ENCODE assay signal across 18 mouse cellular contexts in genomic region chr4:149164150-149164549, GRCm38 (mm10). TPM values are rescaled to one million over a fixed set of nuclear protein-coding genes. Genes with fewer than 3 reads are reported as not detected.
DNase-seq lines count a peak whose midpoint lies in the region; ATAC-seq and TF ChIP-seq lines count a peak whose summit lies in the region.
"Had no signal": no experiment of that assay in that cellular context is flagged by ENCODE, and none has a peak within 500 bp of the region (broad histone marks: within the 10 kb centered on the region; RNA-seq: fewer than 3 reads in every experiment).

No protein-coding gene starts in this region.

- no peaks in the 10 kb centered on the region for H3K27me3 ChIP-seq in liver, embryonic 15.5 days
- H3K27me3 ChIP-seq in liver, embryonic 11.5 days (replicated peaks; ENCODE audit: control insufficient read depth, insufficient read depth, low read length): no peaks in the 10 kb centered on the region
- H3K27me3 ChIP-seq in stomach, embryonic 15.5 days (replicated peaks): no peaks in the 10 kb centered on the region
- H3K27me3 ChIP-seq: heart, embryonic 15.5 days; hindbrain, embryonic 13.5 days; kidney, embryonic 15.5 days; lung, embryonic 15.5 days had no signal

- DNase-seq in gastrocnemius, adult 2 months: no peak
- no peak for DNase-seq in gastrocnemius, postnatal 10 days
- DNase-seq in liver, embryonic 11.5 days (ENCODE audit: low spot score): no peak
- no peak for DNase-seq in retina, postnatal 1 day
- DNase-seq in frontal cortex, postnatal 14 days (ENCODE audit: low spot score in 2 of 2): no peak
- DNase-seq: adrenal gland, postnatal 36 days; cerebellum, adult 2 months; embryo, embryonic 11 days; thymus, postnatal 4 days had no signal

- H3K9ac ChIP-seq in liver, embryonic 15.5 days: no peak overlapping the region
- no peak overlapping the region for H3K9ac ChIP-seq in liver, embryonic 11.5 days (ENCODE audit: low read depth, low read length)
- no peak overlapping the region for H3K9ac ChIP-seq in stomach, embryonic 15.5 days
- H3K9ac ChIP-seq: heart, embryonic 15.5 days; hindbrain, embryonic 13.5 days; kidney, embryonic 15.5 days; lung, embryonic 15.5 days had no signal

- no peak for ATAC-seq in liver, embryonic 15.5 days (ENCODE audit: insufficient read depth)
- ATAC-seq in liver, embryonic 11.5 days (replicated peaks; ENCODE audit: low FRiP score): no peak
- no peak for ATAC-seq in stomach, embryonic 15.5 days (ENCODE audit: insufficient read depth, low FRiP score, low read depth)
- ATAC-seq: activated CD4-positive, CD25-positive, alpha-beta regulatory T cell, adult 4 months had no signal

- peaks cover 56% of the 10 kb centered on the region for H3K4me1 ChIP-seq in liver, embryonic 15.5 days (replicated peaks)
- H3K4me1 ChIP-seq in liver, embryonic 11.5 days (replicated peaks; ENCODE audit: control insufficient read depth, insufficient read depth, low read length): peaks cover 6% of the 10 kb centered on the region
- peaks cover 10% of the 10 kb centered on the region for H3K4me1 ChIP-seq in bone marrow, adult 2 months (ENCODE audit: control insufficient read depth, insufficient read depth, low read length)
- peaks cover 14% of the 10 kb centered on the region for H3K4me1 ChIP-seq in stomach, embryonic 15.5 days

- no peak for TF ChIP-seq POLR2A in bone marrow, adult 2 months (IDR thresholded peaks at IDR 0.05; ENCODE audit: borderline replicate concordance, control insufficient read depth, low read depth, low read length)

- intact Hi-C loops in gastrocnemius, adult 2 months (cut with DNase I): no loop called here

- no peak overlapping the region for H3K4me3 ChIP-seq in gastrocnemius, adult 2 months
- no peak overlapping the region for H3K4me3 ChIP-seq in liver, embryonic 15.5 days (replicated peaks)
- H3K4me3 ChIP-seq in liver, embryonic 11.5 days (ENCODE audit: low read depth, low read length): no peak overlapping the region
- peak overlapping the region; percentile 57 for H3K4me3 ChIP-seq in bone marrow, adult 2 months (replicated peaks; ENCODE audit: control insufficient read depth, low read depth, low read length)
- no peak overlapping the region; the same call in 1 of the 2 replicates for H3K4me3 ChIP-seq in stomach, embryonic 15.5 days (replicated peaks)
- H3K4me3 ChIP-seq: erythroblast, embryonic 14.5 days; heart, embryonic 15.5 days; hindbrain, embryonic 13.5 days; kidney, embryonic 15.5 days; lung, embryonic 15.5 days had no signal

- H3K36me3 ChIP-seq in liver, embryonic 15.5 days (replicated peaks): peaks cover 33% of the 10 kb centered on the region
- H3K36me3 ChIP-seq in liver, embryonic 11.5 days (ENCODE audit: control insufficient read depth, insufficient read depth, low read length): peaks cover 16% of the 10 kb centered on the region; the same call in 1 of the 2 replicates
- peaks cover 30% of the 10 kb centered on the region for H3K36me3 ChIP-seq in stomach, embryonic 15.5 days

- 55% methylated on average over 5 of the region's 5 CpGs for WGBS in liver, embryonic 15.5 days (ENCODE audit: insufficient replicate concordance)
- 73% methylated on average over 5 of the region's 5 CpGs for WGBS in liver, embryonic 11.5 days
- 44% methylated on average over 5 of the region's 5 CpGs for WGBS in bone marrow, adult 2 months
- 58% methylated on average over 5 of the region's 5 CpGs for WGBS in stomach, embryonic 15.5 days

- H3K9me3 ChIP-seq in liver, embryonic 15.5 days (replicated peaks): no peaks in the 10 kb centered on the region
- no peaks in the 10 kb centered on the region for H3K9me3 ChIP-seq in liver, embryonic 11.5 days (ENCODE audit: control insufficient read depth, low read length)
- no peaks in the 10 kb centered on the region for H3K9me3 ChIP-seq in stomach, embryonic 15.5 days
- H3K9me3 ChIP-seq: heart, embryonic 15.5 days; hindbrain, embryonic 13.5 days; kidney, embryonic 15.5 days; lung, embryonic 15.5 days had no signal

- H3K27ac ChIP-seq in gastrocnemius, adult 2 months: no peak overlapping the region
- no peak overlapping the region for H3K27ac ChIP-seq in liver, embryonic 15.5 days (replicated peaks)
- H3K27ac ChIP-seq in liver, embryonic 11.5 days (ENCODE audit: low read depth, low read length): no peak overlapping the region
- no peak overlapping the region for H3K27ac ChIP-seq in bone marrow, adult 2 months (ENCODE audit: control insufficient read depth, insufficient read depth, low read depth, low read length, poor library complexity)
- H3K27ac ChIP-seq in stomach, embryonic 15.5 days: no peak overlapping the region
- H3K27ac ChIP-seq: heart, embryonic 15.5 days; hindbrain, embryonic 13.5 days; kidney, embryonic 15.5 days; lung, embryonic 15.5 days had no signal

- peak overlapping the region; percentile 17; the same call in 1 of the 2 replicates for H3K4me2 ChIP-seq in liver, embryonic 15.5 days
- H3K4me2 ChIP-seq in liver, embryonic 11.5 days: no peak overlapping the region
- peak overlapping the region; percentile 23; the same call in 1 of the 2 replicates for H3K4me2 ChIP-seq in stomach, embryonic 15.5 days
- H3K4me2 ChIP-seq: heart, embryonic 15.5 days; hindbrain, embryonic 13.5 days; kidney, embryonic 15.5 days; lung, embryonic 15.5 days had no signal

- peak; percentile 14; the same call in 1 of the 2 replicates for TF ChIP-seq CTCF in gastrocnemius, adult 2 months (IDR thresholded peaks at IDR 0.05)
- no peak for TF ChIP-seq CTCF in bone marrow, adult 2 months (IDR thresholded peaks at IDR 0.05; ENCODE audit: control insufficient read depth, insufficient read depth, low read length)

RNA-seq across cellular contexts. Expression of gene Pgd, which starts 2.4 kb away (rescaled TPM):
- 10 to 100 TPM; 14.4 to 19.1 TPM for total RNA-seq in gastrocnemius, adult 2 months (2021)
- 10 to 100 TPM; 27.1 to 31.3 TPM for total RNA-seq in gastrocnemius, postnatal 10 days (2021)
- polyA plus RNA-seq in liver, embryonic 15.5 days (2015; fragmentation: Nextera tagmentation; extraction: Ambion mirVana): 73.5 and 73.9 TPM in 2 replicates
- 49.9 and 57.3 TPM in 2 replicates for polyA plus RNA-seq in liver, embryonic 11.5 days (2014; fragmentation: Nextera tagmentation; extraction: Ambion mirVana)
- polyA plus RNA-seq in bone marrow, adult 2 months (2011; ENCODE audit: insufficient read depth, insufficient read length, low replicate concordance, missing spikeins): 68.6 and 170 TPM in 2 replicates
- polyA plus RNA-seq in stomach, embryonic 15.5 days (2015; fragmentation: Nextera tagmentation; extraction: Ambion mirVana): 166 and 178 TPM in 2 replicates

RNA-seq across cellular contexts. Expression of gene Cenps, which starts 26.7 kb away (rescaled TPM):
- 1 to 10 TPM; 6.5 to 7.0 TPM for total RNA-seq in gastrocnemius, adult 2 months (2021)
- 10 to 100 TPM in 1 of 2 experiments, 1 to 10 TPM in 1; 8.8 to 10.7 TPM for total RNA-seq in gastrocnemius, postnatal 10 days (2021)
- 9.8 and 12.4 TPM in 2 replicates for polyA plus RNA-seq in liver, embryonic 15.5 days (2015; fragmentation: Nextera tagmentation; extraction: Ambion mirVana)
- polyA plus RNA-seq in liver, embryonic 11.5 days (2014; fragmentation: Nextera tagmentation; extraction: Ambion mirVana): 37.0 and 37.1 TPM in 2 replicates
- polyA plus RNA-seq in bone marrow, adult 2 months (2011; ENCODE audit: insufficient read depth, insufficient read length, low replicate concordance, missing spikeins): 37.7 and 47.8 TPM in 2 replicates
- polyA plus RNA-seq in stomach, embryonic 15.5 days (2015; fragmentation: Nextera tagmentation; extraction: Ambion mirVana): 22.6 and 23.7 TPM in 2 replicates

RNA-seq across cellular contexts. Expression of gene Cort, which starts 37.6 kb away (rescaled TPM):
- under 1 TPM; 0.36 to 0.51 TPM for total RNA-seq in gastrocnemius, adult 2 months (2021)
- total RNA-seq in gastrocnemius, postnatal 10 days (2021): under 1 TPM; 0.63 to 0.97 TPM
- 0.14 TPM in 1 of 2 replicates, not detected in the other for polyA plus RNA-seq in liver, embryonic 15.5 days (2015; fragmentation: Nextera tagmentation; extraction: Ambion mirVana)
- 0.26 and 0.38 TPM in 2 replicates for polyA plus RNA-seq in liver, embryonic 11.5 days (2014; fragmentation: Nextera tagmentation; extraction: Ambion mirVana)
- 1.5 TPM in 1 of 2 replicates, not detected in the other for polyA plus RNA-seq in bone marrow, adult 2 months (2011; ENCODE audit: insufficient read depth, insufficient read length, low replicate concordance, missing spikeins)
- 0.35 and 0.41 TPM in 2 replicates for polyA plus RNA-seq in stomach, embryonic 15.5 days (2015; fragmentation: Nextera tagmentation; extraction: Ambion mirVana)
